Mouse (Mus musculus) gastrocnemius, adult 8-10 months (tissue): ENCODE measurements around the gene Ide. TPM values are rescaled to one million over a fixed set of nuclear protein-coding genes. Genes with fewer than 3 reads are reported as not detected.

Source experiments
- DNase-seq, 2 experiments: peaks; one replicate each; pipeline ENCODE4 v3.0.0; 2022; ENCODE audit warnings: low spot score in 2 of 2
- total RNA-seq, 4 experiments: library from RNA; stranded (reverse); gene quantifications; 2 replicates each; pipeline ENCODE4 v1.2.4; 2022

The Ide gene
- total RNA-seq, result 100 to 1,000 TPM; 104 to 119 (median 107) TPM

GRCm38 (mm10) chr19:37337752-37338151 is at the start of gene Ide:
Ide (minus strand) TSS chr19:37337852.
- DNase-seq, result no peak

- DNase-seq, result no peak
Observed at GRCm38 (mm10) chr19:37386126-37386525, 48.5 kb upstream of the Ide start.

GRCm38 (mm10) chr19:37378816-37379215 is 41.2 kb upstream of the Ide start:
- no peak for DNase-seq

GRCm38 (mm10) chr19:37377404-37377990 is 39.8 kb upstream of the Ide start:
- no peak for DNase-seq

- no peak for DNase-seq
Observed at GRCm38 (mm10) chr19:37376841-37377240, 39.2 kb upstream of the Ide start.

- DNase-seq, result peak; percentile 89 to 98
Observed at GRCm38 (mm10) chr19:37375755-37376615, 38.3 kb upstream of the Ide start, which contains the start of gene Kif11. Kif11 (plus strand) TSS chr19:37376403.

GRCm38 (mm10) chr19:37374941-37375754 is 37.5 kb upstream of the Ide start:
- DNase-seq, result no peak

GRCm38 (mm10) chr19:37370356-37370755 is 32.7 kb upstream of the Ide start:
- no peak for DNase-seq

- no peak for DNase-seq
Observed at GRCm38 (mm10) chr19:37369921-37370320, 32.3 kb upstream of the Ide start.

- DNase-seq, result no peak
Observed at GRCm38 (mm10) chr19:37368990-37369389, 31.3 kb upstream of the Ide start.

GRCm38 (mm10) chr19:37363128-37363939 is 25.7 kb upstream of the Ide start:
- no peak for DNase-seq

GRCm38 (mm10) chr19:37362545-37362944 is 24.9 kb upstream of the Ide start:
- no peak for DNase-seq

- no peak for DNase-seq
Observed at GRCm38 (mm10) chr19:37360044-37360443, 22.4 kb upstream of the Ide start.

GRCm38 (mm10) chr19:37353331-37353730 is 15.7 kb upstream of the Ide start:
- DNase-seq, result no peak

GRCm38 (mm10) chr19:37352756-37353155 is 15.1 kb upstream of the Ide start:
- DNase-seq, result no peak

- no peak for DNase-seq
Observed at GRCm38 (mm10) chr19:37348952-37349351, 11.3 kb upstream of the Ide start.

GRCm38 (mm10) chr19:37348331-37348730 is 10.7 kb upstream of the Ide start:
- DNase-seq, result peak; percentile 4 to 52

GRCm38 (mm10) chr19:37346258-37346657 is 8.6 kb upstream of the Ide start:
- DNase-seq, result no peak

GRCm38 (mm10) chr19:37343899-37344298 is 6.2 kb upstream of the Ide start:
- DNase-seq, result no peak

- no peak for DNase-seq
Observed at GRCm38 (mm10) chr19:37340931-37341330, 3.3 kb upstream of the Ide start.

- no peak for DNase-seq
Observed at GRCm38 (mm10) chr19:37340495-37340894, 2.8 kb upstream of the Ide start.
